Mouse (Mus musculus) right cerebral cortex, postnatal 4 days (tissue): Measurements from ENCODE around the gene Yars.

Experiments used
- DNase-seq: peaks from one replicate; pipeline ENCODE4 v3.0.0-alpha.2; 2022

Gene Yars

GRCm38 (mm10) chr4:129230926-129231325 is 41.4 kb downstream of the Yars start:
- no peak for DNase-seq

DNA sequence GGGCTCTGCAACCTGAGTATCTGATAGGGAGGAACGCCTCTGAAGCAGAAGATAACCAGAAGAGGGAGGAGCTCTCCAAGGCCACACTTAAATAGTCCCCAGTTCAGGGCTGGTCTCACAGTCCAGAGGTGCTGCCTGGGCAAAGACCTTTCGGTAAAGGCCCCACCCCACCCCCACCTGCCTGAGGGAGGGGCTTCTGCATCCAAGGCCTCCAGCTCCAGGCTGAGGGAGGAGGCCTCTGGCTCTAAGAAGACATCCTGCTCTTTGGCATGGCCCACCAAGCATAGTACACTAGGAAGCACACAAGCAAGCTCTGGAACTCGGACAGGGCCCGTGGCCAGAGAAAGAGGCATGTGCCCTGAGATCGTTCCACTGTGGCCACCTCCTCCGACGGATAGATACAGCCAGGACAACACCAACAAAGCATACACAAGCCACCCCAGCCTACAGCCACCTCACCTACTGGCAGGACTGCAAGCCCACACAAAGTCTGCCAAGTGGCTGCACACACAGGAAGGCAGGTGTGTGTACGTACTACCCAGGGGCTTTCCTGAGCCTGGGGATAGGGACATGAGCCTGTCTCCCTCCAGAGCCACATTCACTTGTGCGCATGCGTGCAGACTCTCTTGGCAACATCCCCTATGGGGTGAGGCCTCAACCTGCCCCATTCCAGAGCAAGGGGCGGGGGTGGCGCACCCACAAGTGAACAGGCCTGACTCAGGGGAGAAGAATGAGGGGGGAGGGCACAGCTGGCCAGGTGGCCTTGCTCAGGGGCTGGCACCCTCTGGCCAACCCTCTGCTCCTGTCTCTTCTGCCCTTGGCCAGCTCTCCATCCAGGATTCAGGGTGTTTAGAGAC is 42.3 kb downstream of the Yars start:
- no peak for DNase-seq

DNA sequence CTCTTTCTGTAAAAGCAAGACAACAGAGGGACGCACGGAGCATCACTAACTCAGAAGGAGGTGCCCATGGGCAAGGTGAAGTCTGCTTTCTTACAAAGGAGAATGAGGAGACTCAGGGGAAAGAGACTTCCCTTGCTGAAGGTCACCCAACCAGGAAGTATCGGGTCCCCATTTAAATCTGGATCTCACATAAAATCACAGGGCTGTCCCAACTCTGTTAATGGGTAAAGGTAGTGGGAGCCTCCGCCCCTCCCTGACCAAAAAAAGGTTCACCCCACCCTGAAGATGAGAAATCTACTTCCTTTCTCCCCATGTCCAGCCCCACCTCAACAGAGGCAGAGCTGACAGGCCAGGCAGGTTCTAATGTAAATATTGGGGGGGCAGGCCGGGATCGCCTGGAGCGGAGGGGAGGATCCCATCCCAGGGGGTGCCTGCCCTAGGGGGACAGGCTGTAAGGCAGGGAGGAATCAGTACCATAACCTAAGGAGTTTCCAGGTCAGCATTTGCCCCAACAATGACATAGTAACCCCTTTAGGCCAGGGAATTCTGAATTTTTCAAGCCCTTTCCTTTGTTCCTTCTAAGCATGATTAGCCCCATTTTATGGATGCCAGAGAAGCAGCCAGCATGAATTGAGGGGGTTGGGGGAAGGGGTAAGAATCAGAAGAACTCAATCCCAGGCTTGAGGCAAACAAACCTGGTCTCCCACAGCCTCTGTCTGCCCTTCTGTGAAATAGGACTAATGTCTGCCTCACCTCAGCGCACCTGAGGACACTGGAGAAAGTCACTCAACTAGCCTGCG is 43.2 kb downstream of the Yars start:
- no peak for DNase-seq

DNA sequence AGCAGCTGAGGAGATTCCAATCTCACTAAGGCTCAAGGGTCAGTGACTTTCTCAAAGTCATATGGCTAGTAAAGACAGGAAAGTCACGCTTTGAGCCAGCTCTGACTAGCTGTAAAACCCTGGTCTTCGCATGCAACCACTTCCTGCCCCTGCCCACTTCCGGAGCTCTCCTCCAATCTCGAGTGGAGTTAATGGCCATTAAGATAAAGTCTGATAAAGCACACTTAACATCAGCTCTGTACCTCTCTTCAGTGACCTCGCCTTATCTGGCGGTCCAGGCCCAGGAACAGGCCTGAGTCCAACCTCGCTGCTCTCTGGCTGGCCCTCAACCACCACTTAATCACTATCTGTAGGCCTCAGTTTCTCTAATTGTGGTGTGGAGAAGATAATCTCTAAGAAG is 44.9 kb downstream of the Yars start:
- DNase-seq = no peak

DNA sequence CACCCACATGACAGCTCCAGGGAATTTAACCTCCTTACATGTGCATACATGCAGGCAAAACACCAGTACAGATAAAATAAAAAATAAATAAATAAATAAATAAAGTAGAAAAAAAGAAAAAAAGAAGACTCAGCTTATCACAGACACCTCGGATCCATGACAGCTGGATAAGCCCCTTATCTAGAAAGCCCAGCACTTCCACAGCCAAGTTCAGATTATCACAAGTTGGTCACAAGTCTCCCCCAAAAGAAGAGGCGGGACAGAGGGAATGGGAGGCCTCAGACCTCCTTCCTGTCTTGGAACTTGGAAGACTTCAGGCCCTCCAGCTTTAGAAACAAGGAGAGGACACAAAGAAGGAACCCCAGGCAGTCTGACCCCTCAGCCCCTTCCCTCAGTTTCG is 45.6 kb downstream of the Yars start:
- DNase-seq = no peak

DNA sequence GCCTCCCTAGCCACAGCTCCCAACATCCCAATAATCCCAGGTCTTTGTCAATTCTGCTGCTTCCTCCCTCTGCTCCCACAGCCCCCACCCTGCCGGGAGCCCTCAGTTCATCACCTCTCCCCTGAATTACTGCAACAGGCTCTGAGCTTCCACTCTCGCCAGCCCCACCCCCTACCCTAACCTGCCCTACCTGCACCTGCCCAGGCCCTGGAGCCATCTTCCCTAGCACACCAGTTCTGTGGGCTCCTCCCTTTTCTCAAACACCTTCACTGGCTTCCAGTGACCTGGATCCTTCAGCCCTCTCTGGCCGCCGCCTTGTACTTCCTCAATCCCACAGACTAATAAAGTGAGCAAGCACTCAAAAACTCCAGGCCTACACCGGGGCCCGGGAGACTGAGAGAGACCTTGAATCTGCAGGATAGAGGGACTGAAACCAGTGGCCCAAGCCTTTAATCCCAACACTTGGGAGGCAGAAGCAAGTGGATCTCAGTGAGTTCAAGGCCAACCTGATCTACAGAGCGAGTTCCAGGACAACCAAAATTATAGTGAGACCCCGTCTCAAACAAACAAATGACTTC is 46.8 kb downstream of the Yars start:
- DNase-seq = no peak

- peak; percentile 40 for DNase-seq
These were observed 48.4 kb downstream of the Yars start for GRCm38 (mm10) chr4:129237843-129238441.

- peak; percentile 58 for DNase-seq
These were observed 49.0 kb downstream of the Yars start for GRCm38 (mm10) chr4:129238579-129239016.

- peak; percentile 78 for DNase-seq
These were observed 49.5 kb downstream of the Yars start for GRCm38 (mm10) chr4:129239075-129239474.

- no peak for DNase-seq
These were observed 52.3 kb downstream of the Yars start for GRCm38 (mm10) chr4:129241898-129242297.

GRCm38 (mm10) chr4:129242327-129242726 is 52.8 kb downstream of the Yars start:
- DNase-seq = no peak

DNA sequence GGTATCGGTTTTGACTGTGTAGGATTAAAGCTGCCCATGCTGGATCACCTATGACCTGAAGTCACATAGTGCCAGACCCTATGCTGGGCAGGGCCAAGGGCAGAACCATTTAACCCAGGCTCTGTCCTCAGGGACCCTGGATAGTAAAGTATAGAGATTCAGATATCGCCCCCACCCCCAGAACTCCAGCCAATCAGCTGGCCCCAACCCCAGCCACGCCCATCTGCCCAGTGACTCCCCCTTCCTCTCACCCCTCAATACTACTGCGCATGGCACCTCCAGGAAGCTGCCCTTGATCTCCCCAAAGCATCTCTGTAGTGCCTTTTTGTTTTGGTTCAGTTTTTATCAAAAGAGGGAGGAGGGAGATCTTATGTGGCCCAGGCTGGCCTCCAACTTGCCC is 53.2 kb downstream of the Yars start:
- DNase-seq = no peak

DNA sequence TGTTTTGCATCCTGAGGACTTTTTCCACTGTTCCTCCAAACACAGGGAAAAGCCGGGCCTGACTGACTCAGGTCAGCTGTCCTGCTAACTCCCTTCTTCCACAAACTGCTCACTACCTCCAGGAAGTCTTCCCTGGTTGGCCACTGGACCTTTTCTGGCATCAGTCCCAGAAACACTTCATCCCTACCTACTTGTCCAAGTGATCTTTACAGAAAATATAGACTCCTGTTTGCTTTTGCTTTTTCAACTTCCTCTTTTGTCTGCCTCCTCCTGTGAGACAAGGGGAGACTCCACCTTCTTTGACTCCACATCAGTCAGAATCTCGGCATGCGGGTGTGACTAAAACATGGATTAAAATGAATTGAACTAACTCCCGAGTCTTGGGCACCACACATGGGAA is 55.2 kb downstream of the Yars start:
- DNase-seq = no peak

DNA sequence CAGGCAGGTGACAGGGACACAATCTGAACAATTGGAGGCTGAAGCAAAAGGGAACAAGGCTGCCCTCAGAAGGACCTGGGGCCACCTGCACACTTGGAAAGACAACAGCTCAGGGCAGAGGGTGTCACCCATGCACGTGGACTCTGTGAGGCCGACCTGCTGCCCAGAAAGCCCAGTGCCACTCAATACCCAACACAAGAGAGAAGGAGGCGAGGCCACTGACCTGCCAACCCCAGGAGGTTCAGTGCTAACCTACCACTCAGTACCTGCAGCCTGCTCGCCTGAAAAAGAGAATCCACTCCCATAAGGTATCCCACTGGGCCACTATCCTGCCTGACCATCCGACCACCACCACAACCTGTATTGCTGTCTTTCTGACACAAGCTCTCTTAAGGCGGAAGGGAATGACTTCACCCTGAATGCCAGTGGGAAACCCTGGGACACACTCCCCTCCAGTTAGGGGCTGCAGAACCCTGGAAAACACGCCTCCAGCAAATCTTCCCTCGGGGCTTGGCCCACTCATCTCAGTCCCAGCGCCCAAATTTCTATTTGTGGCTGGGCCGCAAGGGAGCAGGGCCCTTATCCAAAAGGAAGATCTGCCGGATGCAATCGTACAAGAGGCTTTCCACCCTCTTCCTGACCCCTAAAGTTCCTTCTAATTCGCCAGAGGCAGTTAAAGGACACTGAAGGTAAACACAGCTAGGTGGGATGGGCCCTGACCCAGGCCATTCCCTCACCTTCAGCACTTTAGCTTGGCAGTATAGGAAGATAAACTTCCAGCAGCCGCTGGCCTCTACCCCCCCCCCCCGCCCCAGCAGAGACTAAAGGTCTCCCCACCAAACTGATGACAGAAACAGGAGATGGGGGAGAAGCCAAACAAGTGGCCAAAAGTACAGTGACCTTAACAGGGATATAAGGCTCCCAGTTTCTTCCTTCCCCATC is 57.1 kb downstream of the Yars start:
- DNase-seq = no peak

DNA sequence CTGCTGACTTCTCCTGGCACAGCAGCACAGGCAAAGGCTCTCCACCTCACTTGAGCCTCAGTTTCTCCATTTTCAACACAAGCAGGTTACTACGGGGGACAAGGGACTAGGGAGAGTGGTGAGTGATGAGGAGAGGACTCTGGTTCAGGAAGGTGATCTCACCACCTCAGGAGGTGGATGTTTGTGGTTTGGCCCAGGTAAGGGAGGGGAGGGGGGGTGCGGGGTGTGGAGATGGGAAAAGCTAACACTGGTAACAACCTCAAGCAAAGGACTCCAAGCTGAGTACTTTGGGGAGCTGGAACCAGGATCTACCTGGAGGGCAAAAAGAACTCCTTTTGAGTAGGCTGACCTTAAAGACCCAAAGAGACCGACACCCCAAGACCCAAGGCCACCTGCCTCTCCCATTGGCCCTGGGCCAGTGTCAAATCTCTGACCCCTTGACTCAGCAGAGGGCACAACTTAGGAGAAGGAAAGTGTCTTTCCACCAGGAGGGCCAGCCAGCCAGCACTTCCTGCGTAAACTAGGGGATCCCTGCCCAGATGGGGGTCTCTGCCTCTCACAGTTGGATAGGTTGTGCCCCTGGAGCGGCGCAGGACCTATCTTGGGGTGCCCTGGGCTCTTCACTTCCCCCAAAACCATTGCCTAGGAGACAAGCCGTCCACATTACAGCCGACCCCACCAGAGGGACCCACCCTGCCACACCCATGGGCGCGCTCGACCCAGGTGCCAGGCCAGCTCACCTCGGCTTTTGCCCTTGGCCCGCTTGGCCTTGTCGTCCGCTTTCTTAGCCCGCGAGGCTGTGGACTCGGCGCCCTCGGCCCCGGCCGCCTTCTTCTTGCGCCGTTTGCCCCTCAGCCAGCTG is 58.1 kb downstream of the Yars start:
- DNase-seq = no peak

DNA sequence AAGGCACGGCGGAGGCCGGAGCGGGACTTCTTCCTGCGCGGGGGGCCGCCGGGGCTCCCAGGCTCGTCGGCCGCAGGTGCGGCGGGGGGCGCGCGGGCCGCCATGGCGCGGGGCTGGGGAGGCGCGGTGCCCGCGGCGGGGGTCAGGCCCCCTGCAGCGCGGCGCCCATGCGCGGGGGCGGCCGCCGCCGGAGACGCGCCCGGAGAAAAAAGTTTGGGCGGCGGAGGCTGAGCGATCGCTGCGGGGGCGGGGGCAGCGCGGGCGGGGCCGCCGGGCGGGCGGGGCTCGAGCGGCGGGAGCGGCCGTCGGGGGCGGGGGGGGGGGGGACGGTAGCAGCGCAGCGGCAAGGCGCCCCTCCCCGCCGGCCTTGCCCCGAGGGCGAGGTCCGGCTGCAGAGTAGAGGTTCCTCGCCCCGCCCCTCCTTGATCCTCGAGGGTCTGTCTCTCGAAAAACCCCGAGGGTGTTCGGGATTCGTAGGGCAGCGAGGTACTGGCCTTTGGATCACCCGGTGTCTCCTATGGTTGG is 58.7 kb downstream of the Yars start:
- DNase-seq = no peak

GRCm38 (mm10) chr4:129249288-129249687 is 59.7 kb downstream of the Yars start:
- DNase-seq = no peak

DNA sequence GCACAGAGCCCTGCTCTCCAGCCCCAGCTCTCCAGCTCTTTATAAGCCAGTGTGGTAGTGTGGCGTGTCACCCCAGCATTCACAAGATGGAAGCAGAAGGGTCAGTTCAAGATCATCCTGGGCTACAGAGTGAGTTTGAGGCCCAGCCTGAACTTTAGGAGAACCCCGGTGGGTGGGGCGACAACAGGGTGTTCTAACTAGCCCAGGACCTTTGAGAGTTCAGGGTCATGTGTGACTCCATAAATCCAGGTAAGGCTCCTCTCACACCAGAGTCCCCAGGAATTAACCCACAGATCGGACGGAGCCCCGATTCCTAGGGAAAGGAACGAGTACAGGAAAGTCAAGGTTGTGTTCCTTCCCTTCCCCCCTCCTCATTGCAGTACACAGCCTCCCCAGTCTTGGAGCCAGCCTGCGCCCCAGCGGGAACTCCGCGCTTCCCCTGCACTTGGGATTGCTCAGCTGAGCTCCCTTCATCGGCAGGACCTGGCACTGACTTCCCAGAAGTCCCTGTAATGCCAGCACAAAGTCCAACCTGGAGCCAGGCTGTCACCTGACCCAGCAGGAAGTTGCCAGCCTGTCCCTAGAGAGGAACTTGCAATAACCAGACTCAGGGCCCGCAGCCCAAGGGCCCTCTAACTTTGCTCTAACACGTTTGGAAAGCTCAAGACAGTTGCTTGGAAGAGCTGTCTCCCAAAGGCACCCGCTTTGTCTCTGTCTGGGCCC is 61.4 kb downstream of the Yars start:
- DNase-seq = no peak

DNA sequence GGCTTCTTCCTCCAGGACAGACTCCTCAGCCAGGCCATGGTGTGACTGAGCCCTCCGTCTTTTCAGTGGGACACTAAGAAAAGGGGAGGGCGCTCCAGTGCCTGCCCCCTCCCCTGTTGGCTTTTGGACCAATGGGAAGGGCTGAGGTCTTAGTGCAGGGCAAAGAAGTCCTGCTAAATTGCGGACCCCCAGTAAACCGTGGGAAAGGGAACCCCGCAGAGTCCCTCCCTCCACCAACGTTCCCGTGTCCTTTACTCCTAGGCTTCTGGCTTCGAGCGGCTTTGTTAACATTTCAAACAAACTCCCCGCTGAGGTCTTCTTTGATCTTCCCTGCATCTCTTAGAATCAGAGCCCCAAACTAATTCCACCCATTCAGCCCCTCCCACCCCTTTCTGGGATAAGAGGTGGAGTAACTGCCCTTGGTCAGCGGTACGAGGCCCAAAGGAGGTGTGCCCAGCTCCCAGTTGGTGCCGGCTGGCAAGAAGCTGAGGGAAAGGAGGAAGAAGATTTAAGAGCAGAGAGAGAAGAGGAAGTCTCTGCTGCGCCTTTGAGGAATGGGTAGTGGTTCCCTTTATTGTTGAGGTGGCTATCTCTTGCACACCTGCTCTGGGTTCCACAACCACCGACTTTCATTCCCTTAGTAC is 62.0 kb downstream of the Yars start:
- DNase-seq = no peak

DNA sequence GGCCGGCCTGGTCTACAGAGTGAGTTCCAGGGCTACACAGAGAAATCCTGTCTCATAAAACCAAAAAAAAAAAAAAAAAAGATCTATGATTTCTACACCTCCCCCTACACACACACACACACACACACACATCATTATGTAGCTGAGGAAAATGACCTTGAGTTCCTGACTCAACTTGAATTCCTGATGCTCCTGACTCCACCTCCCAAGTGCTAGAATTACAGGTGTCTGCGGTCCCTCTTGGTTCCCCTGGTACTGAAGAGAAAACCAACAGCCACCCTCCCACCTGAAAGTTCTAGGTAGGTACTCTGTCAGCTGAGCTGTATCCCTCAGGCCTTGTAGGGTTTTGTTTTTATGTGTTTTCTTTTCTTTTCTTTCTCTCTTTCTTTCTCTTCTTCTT is 62.9 kb downstream of the Yars start:
- no peak for DNase-seq
